Mouse (Mus musculus) forebrain, embryonic 12.5 days (tissue): ENCODE data around the gene Cnot1. TPM values are rescaled to one million over a fixed set of nuclear protein-coding genes. Genes with fewer than 3 reads are reported as not detected.

Source experiments
- ATAC-seq: fragments of 200-750 bp; cut with Nextera tagmentation; 2 replicates; pipeline ENCODE4 v1.8.0; 2017; ENCODE audit warnings: moderate TSS enrichment; ENCODE audit not compliant: low FRiP score
- H3K27ac ChIP-seq: fragments of 300-500 bp; sonication (generic); 2 replicates; pipeline ENCODE4 v1.5.1; 2016; ENCODE audit warnings: mild to moderate bottlenecking
- H3K27me3 ChIP-seq: fragments of 300-500 bp; sonication (generic); 2 replicates; pipeline ENCODE4 v1.6.1; 2016; ENCODE audit warnings: mild to moderate bottlenecking
- H3K36me3 ChIP-seq: fragments of 300-500 bp; sonication (generic); replicated peaks from 2 replicates; pipeline ENCODE4 v1.6.1; 2016; ENCODE audit warnings: mild to moderate bottlenecking
- H3K4me1 ChIP-seq: fragments of 300-500 bp; sonication (generic); 2 replicates; pipeline ENCODE4 v1.6.1; 2016
- H3K4me2 ChIP-seq: fragments of 300-500 bp; sonication (generic); 2 replicates; pipeline ENCODE4 v1.6.1; 2016; ENCODE audit warnings: mild to moderate bottlenecking, moderate library complexity
- H3K4me3 ChIP-seq: fragments of 300-500 bp; sonication (generic); replicated peaks from 2 replicates; pipeline ENCODE4 v1.5.1; 2016; ENCODE audit warnings: mild to moderate bottlenecking
- H3K9ac ChIP-seq: fragments of 300-500 bp; sonication (generic); 2 replicates; pipeline ENCODE4 v1.6.1; 2016; ENCODE audit warnings: mild to moderate bottlenecking
- H3K9me3 ChIP-seq: fragments of 300-500 bp; sonication (generic); 2 replicates; pipeline ENCODE4 v1.6.1; 2016
- whole genome bisulfite sequencing: fragments of 180-500 bp; shearing (Covaris S2); methylation state at CpG from one replicate; pipeline ENCODE4 v1.1.7; 2016; 5-methylcytosine and 5-hydroxymethylcytosine counted together
- polyA plus RNA-seq: library from polyadenylated mRNA; unstranded; fragments of >200 nt; fragmentation: Nextera tagmentation; extraction: Ambion mirVana; gene quantifications from 2 replicates; pipeline ENCODE4 v1.2.1, GENCODE M21; 2016

The Cnot1 gene
- polyA plus RNA-seq, 1 experiment from 2014 or later = 92.0 TPM

DNA sequence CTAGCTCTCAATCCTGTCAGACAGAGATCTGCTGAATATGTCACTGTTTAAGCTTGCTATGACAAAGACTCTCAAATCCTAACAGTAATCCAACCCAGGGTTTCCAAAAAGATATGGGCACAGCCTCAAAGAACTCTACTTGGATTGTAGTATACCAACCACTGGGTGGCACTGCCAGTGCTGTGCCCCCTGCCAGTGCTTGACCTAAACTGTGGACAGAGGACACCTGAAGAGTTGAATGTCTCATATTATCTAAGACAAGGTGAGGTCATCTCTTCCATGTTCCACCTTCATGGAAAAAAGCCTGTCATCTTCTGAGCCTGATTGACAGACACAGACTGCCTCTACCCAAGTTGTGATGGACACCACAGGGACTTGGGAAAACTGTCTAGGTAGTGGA, 24.6 kb downstream of the Cnot1 start:
- Histone ChIP-seq H3K4me1 (no peaks in the 10 kb centered on the region), H3K27ac (no peak overlapping the region), H3K9ac (no peak overlapping the region), H3K4me3 (no peak overlapping the region), H3K4me2 (no peak overlapping the region), H3K27me3 (no peaks in the 10 kb centered on the region), H3K36me3 (peaks cover 78% of the 10 kb centered on the region), H3K9me3 (0 out of 2 replicates have a peak, but pooled peaks cover 3% of the 10 kb centered on the region)
- ATAC-seq = no peak

DNA sequence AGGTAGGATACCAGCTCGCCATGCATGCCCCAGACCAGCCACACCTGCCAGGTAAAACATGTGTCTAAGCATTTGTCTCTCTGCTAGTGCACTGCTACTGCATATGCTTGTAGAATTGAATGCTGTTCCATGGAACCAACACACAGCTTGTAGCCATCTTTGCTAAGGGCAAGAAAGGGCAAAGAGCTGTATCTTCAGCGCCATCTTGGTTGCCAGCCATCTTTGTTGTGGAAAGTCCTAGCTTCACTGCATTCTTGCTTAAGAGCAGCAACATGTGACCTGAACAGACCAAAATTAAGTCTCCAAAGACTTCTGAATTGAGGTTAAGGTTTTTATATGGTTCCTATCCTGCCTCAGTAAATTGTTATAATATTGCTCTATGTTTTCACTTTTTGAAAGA, 25.5 kb downstream of the Cnot1 start:
- Histone ChIP-seq H3K9ac (no peak overlapping the region), H3K27ac (no peak overlapping the region), H3K36me3 (peaks cover 70% of the 10 kb centered on the region), H3K9me3 (0 out of 2 replicates have a peak, but pooled peaks cover 3% of the 10 kb centered on the region), H3K4me1 (no peaks in the 10 kb centered on the region), H3K27me3 (no peaks in the 10 kb centered on the region), H3K4me3 (no peak overlapping the region), H3K4me2 (no peak overlapping the region)
- no peak for ATAC-seq
- 94% methylated on average over 2 of the region's 2 CpGs for WGBS

DNA sequence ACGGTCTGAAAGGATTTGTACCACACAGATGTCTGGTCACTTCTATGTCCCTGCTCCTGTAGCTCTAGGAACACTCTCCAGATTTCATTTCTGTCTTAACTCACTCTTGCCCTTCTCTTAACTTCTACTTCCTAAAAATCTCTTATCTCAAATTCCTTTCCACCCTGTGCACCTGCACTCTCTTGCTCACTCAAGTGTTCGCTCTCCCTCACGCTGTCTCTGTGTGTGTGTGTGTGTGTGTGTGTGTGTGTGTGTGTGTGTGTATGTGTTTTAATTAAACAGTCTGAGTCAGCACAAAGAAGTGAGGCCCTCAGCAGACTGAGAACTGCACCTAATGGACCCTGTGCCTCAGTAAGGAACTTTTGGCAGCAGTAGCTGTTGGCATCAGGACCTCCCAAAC, 26.2 kb downstream of the Cnot1 start:
- no peak overlapping the region for H3K27ac ChIP-seq
- H3K27me3 ChIP-seq = no peaks in the 10 kb centered on the region
- H3K4me3 ChIP-seq = no peak overlapping the region
- no peaks in the 10 kb centered on the region for H3K4me1 ChIP-seq
- peaks cover 63% of the 10 kb centered on the region for H3K36me3 ChIP-seq
- H3K9me3 ChIP-seq = 0 out of 2 replicates have a peak, but pooled peaks cover 3% of the 10 kb centered on the region
- H3K9ac ChIP-seq = no peak overlapping the region
- no peak for ATAC-seq
- H3K4me2 ChIP-seq = no peak overlapping the region
- WGBS = 97% methylated on average over 3 of the region's 3 CpGs

DNA sequence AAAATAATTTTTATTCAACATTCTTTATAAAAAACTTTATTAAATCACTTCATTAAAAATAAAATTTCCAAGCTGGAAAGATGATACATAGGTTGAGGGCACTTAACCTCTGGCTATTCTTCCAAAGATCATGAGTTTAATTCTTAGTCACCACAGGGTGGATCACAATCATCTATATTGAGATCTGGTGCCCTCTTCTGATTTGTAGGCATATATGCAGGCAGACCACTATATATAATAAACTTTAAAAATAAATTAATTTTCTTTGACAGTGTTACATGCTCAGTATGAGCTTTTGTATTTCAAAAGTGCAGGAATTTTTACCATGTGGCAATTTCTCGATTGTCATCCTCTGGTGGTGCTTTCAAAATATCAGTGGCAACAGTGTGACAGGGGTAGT, 43.1 kb downstream of the Cnot1 start:
- Histone ChIP-seq H3K9me3 (no peaks in the 10 kb centered on the region), H3K4me3 (no peak overlapping the region), H3K9ac (no peak overlapping the region), H3K27ac (no peak overlapping the region), H3K27me3 (no peaks in the 10 kb centered on the region), H3K36me3 (peaks cover 82% of the 10 kb centered on the region), H3K4me1 (no peaks in the 10 kb centered on the region), H3K4me2 (no peak overlapping the region)
- WGBS = 92% methylated on average over 1 of the region's 1 CpGs
- ATAC-seq = no peak

DNA sequence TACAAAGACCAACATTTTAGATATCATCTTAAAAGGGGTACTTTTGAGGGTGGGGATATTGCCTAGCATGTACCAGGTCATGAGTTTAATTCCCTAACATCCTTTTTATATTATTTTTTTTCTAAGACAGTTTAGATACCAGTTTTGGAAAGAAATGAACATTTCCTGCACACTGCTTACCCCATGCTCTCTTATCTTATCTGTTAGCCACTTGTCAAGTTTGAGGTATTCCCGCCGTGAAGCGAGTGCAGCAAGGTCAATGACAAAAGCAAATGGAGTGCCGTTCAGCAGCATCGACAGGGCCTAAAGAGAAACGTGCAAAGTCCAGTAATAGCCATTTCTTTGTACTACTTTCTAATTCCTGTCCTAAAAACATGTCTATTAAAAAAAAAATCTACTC, 46.9 kb downstream of the Cnot1 start:
- Histone ChIP-seq H3K4me2 (no peak overlapping the region), H3K9ac (no peak overlapping the region), H3K9me3 (no peaks in the 10 kb centered on the region), H3K27ac (no peak overlapping the region), H3K4me3 (no peak overlapping the region), H3K27me3 (no peaks in the 10 kb centered on the region), H3K36me3 (peaks cover 77% of the 10 kb centered on the region), H3K4me1 (no peaks in the 10 kb centered on the region)
- ATAC-seq = no peak
- WGBS = 94% methylated on average over 6 of the region's 6 CpGs

DNA sequence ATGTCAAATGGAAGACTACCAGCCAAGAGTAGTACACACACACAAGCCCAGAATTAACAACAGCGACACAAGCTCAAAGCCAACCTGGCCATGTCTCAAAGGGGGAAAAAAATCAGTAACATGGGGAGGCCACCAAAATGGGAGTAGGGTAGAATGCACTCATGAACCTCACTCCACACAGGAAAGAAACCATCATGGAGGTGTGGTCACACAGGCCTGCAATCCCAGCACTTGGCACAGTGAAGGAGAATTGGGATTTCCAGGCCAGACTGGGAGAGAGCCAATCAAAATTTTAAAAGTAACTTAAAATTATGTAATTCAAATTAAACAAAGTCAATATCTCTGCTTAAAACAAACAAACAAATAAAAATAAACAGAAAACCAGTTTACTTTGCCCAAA, 55.3 kb downstream of the Cnot1 start:
- WGBS = 100% methylated on average over 1 of the region's 1 CpGs
- H3K9me3 ChIP-seq = no peaks in the 10 kb centered on the region
- no peak overlapping the region for H3K4me2 ChIP-seq
- H3K27me3 ChIP-seq = no peaks in the 10 kb centered on the region
- peaks cover 78% of the 10 kb centered on the region for H3K36me3 ChIP-seq
- no peak for ATAC-seq
- H3K4me1 ChIP-seq = no peaks in the 10 kb centered on the region
- no peak overlapping the region for H3K27ac ChIP-seq
- no peak overlapping the region for H3K9ac ChIP-seq
- no peak overlapping the region for H3K4me3 ChIP-seq

DNA sequence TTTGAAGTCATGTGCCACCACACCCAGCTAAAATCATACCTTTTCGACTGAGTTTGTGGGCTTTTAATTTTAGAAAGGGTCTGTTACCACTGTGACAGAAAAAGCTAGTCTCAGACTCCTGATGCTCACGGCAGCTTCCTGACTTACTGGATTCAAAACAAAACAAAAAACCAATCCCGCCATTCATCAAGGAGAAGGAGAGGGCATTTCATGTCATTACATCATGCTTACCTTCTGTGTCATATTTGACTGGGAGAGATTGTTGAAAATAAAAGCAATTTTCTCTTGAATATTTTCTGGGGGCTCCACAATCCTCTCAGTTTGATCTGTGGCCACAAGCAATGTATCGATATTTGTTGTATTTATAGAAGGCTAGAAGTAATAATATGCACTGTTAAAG, 59.2 kb downstream of the Cnot1 start:
- no peaks in the 10 kb centered on the region for H3K4me1 ChIP-seq
- no peak overlapping the region for H3K9ac ChIP-seq
- H3K4me2 ChIP-seq = no peak overlapping the region
- 93% methylated on average over 4 of the region's 4 CpGs for WGBS
- peaks cover 83% of the 10 kb centered on the region for H3K36me3 ChIP-seq
- H3K9me3 ChIP-seq = no peaks in the 10 kb centered on the region
- H3K4me3 ChIP-seq = no peak overlapping the region
- no peak for ATAC-seq
- H3K27me3 ChIP-seq = no peaks in the 10 kb centered on the region
- no peak overlapping the region for H3K27ac ChIP-seq

DNA sequence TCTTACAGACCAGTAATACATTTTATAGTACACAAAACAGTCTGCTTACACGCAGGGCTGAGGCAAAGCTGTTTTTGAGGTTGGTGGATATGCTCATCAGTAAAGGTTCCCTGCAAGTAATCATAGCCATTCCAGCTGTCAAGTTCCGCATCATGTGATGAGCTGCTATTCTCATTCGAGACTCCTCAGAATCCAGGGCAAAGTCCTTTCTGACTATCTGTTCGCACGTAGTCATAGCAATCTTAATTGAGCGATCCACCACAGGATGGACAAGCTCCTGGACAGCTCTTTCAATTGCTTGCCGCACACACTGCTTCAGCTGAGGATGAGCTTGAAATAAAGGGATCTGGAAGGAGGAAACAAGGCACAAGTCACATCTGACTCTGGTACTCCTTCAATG, 65.5 kb downstream of the Cnot1 start:
- Histone ChIP-seq H3K9ac (no peak overlapping the region), H3K4me1 (no peaks in the 10 kb centered on the region), H3K4me2 (no peak overlapping the region), H3K27me3 (no peaks in the 10 kb centered on the region), H3K4me3 (no peak overlapping the region), H3K27ac (no peak overlapping the region), H3K36me3 (peaks cover 92% of the 10 kb centered on the region), H3K9me3 (no peaks in the 10 kb centered on the region)
- 93% methylated on average over 7 of the region's 7 CpGs for WGBS
- ATAC-seq = no peak

DNA sequence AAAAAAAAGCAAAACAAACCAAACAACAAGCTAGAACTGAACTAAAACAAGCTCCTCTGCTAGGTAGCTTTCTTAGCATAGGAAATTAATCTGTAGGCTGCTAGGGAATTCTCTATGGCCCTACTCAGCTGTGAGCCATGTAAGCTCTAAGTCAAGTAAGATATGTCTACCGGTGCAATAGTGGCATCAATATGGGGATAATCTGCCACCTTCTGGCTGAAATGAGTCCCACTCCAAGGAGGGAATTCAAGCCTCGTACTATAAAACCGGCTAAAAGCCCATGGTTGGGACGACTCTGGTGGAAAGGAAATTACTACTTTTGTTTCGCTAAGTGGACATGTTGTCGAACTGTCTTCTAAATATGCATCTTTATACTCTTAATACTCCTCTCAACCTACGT, 68.7 kb downstream of the Cnot1 start:
- ATAC-seq = no peak
- no peaks in the 10 kb centered on the region for H3K9me3 ChIP-seq
- H3K27ac ChIP-seq = no peak overlapping the region
- 84% methylated on average over 7 of the region's 7 CpGs for WGBS
- H3K4me2 ChIP-seq = no peak overlapping the region
- no peak overlapping the region for H3K4me3 ChIP-seq
- no peaks in the 10 kb centered on the region for H3K27me3 ChIP-seq
- H3K9ac ChIP-seq = no peak overlapping the region
- H3K36me3 ChIP-seq = peaks cover 85% of the 10 kb centered on the region
- H3K4me1 ChIP-seq = no peaks in the 10 kb centered on the region

DNA sequence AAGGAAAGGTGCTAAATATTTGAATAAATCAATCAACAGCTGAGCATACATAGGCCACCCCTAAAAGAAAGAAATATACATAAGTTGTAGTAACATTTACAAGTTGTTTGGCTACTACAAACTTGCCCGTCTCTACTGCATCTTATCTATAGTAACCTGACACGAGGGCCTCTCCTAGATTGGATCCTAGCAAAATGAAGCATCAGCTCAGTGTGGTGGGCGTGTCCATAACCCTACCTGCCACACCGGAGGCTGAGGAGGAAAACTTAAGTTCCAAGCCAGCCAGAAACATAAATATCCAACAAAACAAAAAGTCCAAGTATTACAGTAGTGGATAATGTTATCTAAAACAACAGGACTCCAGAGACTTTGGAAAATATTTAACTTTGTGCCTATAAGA, 79.6 kb downstream of the Cnot1 start:
- Histone ChIP-seq H3K27me3 (no peaks in the 10 kb centered on the region), H3K9ac (no peak overlapping the region), H3K4me1 (no peaks in the 10 kb centered on the region), H3K9me3 (no peaks in the 10 kb centered on the region), H3K36me3 (peaks cover 87% of the 10 kb centered on the region), H3K4me2 (no peak overlapping the region), H3K4me3 (no peak overlapping the region), H3K27ac (no peak overlapping the region)
- ATAC-seq = no peak
- 92% methylated on average over 4 of the region's 4 CpGs for WGBS

DNA sequence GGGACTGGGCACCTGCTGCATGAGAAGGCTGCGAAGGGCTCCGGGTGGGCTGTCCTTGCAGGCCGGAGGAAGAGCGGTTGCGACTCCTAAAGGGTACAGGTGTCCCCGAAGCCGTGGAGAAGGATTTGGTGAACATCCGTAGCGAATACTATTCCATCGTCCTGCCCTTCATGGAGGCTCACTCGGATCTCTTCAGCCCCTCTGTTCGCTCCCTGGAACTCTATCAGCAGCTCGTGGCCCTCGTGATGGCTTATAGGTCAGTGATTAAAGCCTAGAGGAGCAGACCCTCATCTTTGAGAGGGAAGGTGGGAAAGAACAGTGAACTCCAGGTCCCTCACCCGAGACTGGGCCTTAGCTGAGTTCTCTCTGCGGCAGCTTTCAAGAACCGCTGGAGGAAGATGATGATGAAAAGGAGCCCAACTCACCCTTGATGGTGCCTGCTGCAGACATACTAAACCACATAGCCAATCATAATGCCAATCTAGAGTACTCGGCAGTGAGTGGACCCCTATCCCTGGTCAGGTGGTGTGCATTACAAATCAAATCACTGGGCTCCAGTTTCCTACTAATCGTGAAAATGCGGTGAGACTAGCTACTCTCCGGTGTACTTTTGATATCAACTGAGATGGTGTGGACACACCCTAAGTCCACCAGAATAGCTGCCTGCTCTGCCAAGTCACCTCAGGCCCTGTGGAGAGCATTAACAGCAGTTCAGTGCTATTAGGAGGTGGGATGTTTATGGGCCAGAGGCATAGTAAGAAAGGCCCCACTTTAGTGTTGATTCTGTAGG, 90.5 kb downstream of the Cnot1 start:
- no peak for ATAC-seq
- peaks cover 40% of the 10 kb centered on the region for H3K36me3 ChIP-seq

DNA sequence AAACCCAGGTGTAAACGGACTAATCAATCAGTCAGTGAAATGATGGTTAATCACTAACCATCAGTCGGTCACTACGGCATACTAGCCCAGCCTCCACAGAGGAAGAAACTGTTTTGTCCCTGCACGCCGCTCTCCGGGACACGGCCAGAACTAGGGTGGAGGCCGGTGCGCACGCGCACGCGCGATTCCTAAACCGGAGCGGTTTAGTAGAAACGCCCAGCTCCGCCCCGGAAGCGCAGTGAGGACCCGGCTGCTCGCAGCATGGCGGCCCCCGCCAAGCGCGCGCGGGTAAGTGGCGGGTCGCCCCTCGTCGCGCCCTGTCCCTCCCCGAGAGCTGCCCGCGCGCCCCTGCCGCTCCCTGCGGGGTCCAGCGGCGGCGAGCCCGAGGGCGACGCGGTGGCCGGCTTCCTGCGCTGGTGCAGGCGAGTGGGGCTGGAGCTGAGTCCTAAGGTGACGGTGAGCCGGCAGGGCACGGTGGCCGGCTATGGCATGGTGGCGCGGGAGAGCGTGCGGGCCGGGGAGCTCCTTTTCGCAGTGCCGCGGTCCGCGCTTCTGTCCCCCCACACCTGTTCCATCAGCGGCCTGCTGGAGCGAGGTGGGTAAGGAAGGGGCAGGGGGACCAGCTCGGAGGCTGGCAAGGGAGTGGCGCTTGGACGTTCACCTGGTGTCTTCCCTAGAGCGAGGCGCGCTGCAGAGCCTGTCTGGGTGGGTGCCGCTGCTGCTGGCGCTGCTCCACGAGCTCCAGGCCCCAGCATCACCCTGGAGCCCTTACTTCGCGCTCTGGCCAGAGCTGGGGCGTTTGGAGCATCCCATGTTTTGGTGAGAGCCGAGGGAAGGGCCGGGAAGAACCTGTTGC, 91.4 kb downstream of the Cnot1 start, which contains the start of gene Setd6:
Gene Setd6 (plus strand): TSS at position 206 of the 856 bp plus-strand sequence.
- H3K27ac ChIP-seq = peak within 1 kb of the TSS; percentile 68; the same call in 1 of the 2 replicates
- H3K4me3 ChIP-seq = peak within 1 kb of the TSS; percentile 83
- no peaks in the 10 kb centered on the region for H3K27me3 ChIP-seq
- peaks cover 36% of the 10 kb centered on the region for H3K36me3 ChIP-seq
- peak within 1 kb of the TSS; percentile 94 for H3K4me2 ChIP-seq
- no peaks in the 10 kb centered on the region for H3K9me3 ChIP-seq
- H3K9ac ChIP-seq = peak within 1 kb of the TSS; percentile 87
- under 1% methylated on average over 69 of the region's 79 CpGs for WGBS
- peak; percentile 91 for ATAC-seq
- peaks cover 22% of the 10 kb centered on the region for H3K4me1 ChIP-seq

More for the DNA sequence above, 90.5 kb downstream of the Cnot1 start:
- Histone ChIP-seq H3K4me2 (peak overlapping the region; percentile 94), H3K4me1 (peaks cover 22% of the 10 kb centered on the region), H3K27me3 (no peaks in the 10 kb centered on the region), H3K9me3 (no peaks in the 10 kb centered on the region), H3K9ac (peak overlapping the region; percentile 87), H3K27ac (peak overlapping the region; percentile 68; the same call in 1 of the 2 replicates), H3K4me3 (peak overlapping the region; percentile 83)
- WGBS = 18% methylated on average over 21 of the region's 21 CpGs
